Mouse (Mus musculus): ENCODE data around the gene Bcas1.

Gene Bcas1

DNA sequence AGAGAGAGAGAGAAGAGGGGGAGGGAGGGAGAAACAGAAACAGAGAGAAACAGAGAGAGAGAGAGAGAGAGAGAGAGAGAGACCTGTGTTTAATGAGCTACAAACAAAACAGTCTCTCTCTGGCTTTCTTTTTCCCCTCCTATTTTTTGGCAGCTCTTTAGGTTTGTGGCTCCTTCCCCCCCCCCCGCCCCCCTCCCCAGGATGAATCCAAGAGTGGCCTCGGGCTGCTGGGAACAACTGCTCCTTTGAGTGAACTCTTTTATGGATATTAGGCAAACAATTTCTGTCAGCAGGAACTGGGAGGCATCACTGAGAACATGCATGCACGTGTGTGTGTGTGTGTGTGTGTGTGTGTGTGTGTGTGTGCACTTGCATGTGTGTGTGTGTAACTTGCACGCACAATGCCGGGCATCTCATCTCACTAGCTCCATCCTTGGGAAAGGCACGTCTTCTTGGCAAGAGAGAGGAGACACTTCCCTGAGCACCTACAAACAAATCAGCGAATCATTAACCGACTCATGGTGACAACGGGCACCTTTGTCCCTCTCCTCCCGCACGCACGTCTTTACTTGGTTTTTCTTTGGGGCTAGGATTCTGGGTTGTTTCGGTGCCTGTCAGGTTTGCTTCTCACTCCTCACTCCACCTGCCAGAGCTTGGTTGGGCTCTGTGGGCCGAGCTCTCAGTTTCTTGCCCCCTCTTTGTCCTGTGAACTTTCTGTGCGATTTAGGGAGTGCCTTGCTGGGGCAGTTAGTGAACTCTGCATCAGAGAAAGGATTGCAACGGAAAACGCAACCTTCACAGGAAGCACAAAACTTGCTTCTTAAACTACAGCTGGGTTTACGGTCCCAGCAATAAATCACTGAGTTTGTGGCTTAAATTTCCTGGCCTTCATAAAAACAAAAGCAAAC lies 82.9 kb downstream of the Bcas1 start:
- DNase-seq = no peak

DNA sequence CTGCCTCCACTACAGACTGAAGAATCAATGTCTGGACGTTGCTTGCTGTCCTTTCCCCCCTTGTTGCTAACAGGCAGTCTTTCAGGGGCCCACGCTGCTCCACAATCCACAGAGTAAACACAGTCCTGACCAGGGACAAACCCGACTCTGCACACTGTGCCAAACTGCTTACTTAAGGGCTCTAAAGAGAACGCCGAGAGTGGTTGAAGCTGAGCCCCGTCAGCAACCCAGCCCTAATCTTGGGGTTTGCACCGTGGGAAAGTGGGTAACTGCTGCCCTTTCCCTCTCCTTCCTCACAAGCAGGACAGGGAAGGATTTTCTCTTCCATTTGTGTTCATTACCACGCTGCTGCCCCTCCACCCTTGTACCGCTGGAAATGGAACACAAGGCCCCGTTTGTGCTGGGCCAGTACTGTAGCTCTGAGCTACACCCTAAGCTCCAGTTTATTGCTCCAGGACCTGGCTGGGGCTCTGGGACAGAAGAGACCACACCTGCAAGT lies 83.8 kb downstream of the Bcas1 start:
- no peak for DNase-seq

DNA sequence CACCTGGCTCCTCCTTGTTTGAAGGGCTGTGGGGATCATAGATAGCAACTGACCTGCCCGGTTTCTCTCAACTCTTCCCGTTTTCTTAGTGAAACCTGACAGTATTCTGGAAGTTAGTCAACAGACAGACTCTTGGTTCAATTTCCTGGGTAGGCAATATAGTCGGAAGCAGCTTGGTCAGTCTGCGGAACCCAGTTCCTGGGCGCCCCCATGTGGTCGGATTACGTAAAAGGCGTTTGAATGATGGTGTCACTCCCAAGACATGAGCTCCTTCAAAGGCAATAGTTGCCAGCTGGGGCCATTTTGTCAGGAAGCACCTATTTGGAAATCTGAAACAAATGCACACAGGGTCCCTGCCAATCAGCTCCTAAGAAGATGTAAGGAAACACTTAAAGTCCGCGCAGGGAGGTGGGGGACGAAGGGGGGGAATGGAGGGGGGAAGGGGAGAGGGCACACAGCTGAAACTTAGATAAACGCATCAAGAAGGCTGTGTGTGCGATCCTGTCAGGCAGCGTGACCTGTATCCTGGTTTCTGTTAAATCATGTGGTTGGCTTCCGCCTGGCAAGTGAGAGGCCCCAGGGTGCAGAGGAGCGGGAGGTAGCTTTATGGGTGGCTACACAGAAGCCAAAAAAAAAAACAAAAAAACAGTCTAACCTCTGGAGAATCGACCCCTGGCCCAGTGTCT lies 84.4 kb downstream of the Bcas1 start:
- DNase-seq = peak; percentile 19

DNA sequence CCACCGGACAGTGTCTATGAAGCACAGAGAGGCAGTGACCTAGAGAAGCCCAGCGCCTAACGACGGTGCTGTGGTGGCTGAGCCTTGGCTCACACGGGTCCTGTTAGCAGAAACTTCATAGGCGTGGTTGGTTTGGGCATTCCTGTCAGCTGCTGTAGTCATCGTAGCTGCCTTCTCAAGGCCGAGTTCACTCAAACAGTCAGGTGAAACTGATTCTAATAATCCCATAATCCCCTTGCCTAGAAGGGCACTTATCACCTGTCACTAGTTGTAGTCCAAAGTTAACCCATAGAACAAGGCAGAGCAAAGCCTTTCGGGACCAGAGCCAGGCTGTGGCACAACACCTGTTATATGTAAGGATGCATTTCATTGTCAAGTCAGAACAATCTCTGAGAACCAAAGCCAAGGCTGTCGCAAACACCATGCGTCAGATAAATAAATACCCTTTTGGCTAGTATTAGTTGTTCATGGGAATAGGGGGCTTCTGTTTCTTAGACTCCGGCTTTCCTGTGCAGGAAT lies 85.3 kb downstream of the Bcas1 start:
- DNase-seq = no peak

DNA sequence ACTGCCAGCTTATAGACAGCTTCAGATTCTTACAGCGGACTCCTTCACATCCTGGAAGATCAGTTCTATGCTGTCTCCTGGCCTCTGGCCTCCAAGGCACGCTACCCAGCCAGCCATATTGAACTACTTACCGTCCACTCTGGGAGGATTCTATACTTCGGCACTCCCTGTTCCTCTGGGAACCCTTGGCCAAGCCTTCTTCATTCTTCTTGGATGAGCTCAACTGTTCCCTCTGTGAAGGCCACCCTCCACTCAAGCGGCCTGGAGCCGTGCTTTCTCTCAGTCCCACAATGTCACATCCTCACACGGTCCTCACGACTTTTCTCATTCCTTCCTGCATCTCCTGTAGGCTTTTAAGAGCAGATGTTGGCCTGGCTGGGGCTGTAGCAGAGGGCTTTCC lies 86.5 kb downstream of the Bcas1 start:
- DNase-seq = no peak

DNA sequence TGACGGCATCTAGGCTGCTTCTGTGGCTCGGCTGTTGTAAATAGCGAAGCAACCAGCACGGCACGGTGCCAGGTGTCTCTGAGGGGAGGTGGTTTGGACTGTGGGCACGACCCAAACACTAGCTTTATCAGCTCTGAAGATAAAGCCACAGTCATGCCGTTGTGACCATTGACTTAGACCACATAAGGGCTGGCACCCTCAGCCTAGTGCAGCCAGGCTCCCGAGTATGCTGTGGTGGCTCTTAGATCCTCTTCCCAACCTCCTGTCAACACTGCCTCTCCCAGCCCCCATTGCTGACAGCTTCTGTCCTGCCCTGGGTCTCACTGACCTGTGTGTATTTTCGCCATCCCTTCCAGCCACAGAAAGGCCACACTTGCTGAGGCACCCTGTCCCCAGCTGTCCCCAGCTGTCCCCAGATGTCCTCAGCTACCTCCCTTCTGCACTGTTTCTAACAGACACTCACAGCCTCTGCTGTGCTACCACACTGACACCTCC lies 91.3 kb downstream of the Bcas1 start:
- DNase-seq = no peak

DNA sequence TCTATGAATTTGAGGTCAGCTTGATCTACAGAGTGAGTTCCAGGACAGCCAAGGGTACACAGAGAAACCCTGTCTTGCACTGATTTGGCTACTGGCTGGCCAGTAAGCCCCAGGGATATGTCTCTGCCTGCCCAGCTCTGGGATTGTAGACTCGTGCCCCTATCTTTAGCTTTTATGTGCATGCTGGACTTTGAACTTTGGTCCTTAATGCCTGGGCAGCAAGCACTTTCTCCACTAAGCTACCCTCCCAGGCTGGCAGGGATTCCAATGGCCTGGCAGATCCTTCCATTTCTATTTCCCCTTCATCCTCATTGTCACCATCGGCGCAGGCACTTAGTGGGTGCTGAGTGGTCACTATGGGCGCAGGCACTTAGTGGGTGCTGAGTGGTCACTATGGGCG lies 92.5 kb downstream of the Bcas1 start:
- DNase-seq = no peak

DNA sequence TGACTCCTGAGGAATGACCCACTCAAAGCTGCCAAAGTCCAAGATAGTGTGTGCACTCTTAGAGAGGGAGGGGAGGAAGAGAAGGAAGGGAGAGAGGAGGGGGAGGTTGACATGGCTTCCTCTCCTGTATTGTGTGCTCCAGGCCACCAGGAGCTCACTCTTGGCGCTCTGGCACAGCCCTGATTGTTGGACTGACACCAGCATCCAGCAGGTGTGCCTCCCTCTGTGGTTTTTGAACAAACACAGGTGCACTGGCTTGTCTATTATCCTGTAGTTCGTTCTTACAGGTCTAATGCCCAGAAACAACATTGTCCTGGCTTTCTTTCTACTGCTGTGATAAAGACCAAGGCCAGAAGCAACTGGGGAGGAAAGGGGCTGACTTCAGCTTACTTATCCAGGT lies 95.8 kb downstream of the Bcas1 start:
- no peak for DNase-seq

DNA sequence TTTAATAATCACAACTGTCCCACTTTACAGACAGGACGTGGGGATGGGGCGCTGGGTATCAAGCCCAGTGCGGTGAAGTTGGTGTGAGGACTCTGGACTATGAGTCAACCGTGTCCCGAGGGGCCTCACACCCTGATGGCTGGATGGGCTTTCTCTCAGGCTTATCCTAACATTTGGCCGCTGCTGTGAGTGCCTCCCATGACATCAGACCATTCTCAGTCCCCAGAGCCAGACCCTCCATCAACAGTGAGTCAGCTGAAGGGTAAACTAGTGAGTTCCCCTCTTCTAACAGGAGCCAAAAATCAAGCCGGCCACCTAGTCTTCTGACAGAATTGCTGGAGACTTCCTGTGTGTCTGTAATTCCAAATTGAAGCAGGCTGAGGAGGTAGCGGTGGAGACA lies 97.2 kb downstream of the Bcas1 start:
- no peak for DNase-seq

DNA sequence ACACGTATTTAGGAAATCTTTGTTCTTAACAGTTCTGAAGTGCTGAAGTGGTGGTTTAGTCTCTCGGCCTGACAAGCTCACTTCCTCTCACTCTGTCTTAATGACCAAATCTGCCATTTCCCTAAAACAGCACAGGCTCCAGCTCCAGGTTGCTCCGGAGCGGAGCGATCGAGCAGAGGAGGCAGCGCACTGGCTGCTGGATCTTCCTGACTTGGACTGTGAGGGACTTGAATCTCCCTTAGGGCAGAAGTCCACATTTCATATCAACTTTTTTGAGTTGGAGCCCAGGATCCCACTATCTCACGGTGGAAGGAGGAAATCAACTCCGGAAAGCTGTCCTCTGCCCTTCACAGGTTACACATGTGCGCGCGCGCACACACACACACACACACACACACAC lies 97.7 kb downstream of the Bcas1 start:
- DNase-seq = no peak

DNA sequence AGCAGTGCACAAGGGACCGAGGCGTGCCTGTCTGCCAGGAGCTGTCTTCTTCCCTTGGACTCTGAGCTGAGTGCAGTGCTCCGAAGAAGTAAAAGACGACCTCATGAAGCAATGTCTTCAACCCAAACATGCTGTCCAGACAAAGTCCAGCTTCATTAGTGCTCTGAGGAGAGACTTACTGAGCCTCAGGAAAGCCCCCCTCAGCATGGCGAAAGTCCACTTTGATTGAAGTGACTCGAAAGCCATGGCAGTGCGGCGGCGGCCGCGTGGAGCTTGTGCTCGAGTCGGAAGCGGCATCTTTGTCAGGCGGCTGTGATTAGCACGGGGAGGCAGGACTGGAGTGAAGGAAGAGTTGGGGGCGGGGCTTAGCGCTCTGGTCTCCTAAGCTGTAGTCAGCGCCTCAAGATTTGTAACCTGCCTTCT lies 103.7 kb downstream of the Bcas1 start:
- DNase-seq = no peak

DNA sequence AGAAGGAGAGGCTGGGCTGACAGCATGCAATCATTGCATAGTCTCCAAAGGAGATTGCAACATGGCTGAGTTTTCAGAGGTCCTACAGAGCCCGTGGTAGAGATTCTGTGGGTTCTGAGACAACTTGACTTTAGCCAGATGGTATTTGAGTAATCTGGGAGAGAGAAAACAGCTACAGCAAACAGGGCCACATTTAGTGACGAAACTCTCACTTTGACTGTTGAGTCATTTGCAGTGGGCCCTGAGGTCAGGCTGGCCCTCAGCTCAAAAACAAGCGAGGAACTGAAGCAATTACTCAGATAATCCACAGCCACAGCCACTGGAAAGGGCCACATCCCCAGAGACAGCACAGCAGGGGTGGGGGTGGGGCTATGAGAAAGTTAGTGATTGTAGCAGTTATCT lies 105.6 kb downstream of the Bcas1 start:
- DNase-seq = no peak

DNA sequence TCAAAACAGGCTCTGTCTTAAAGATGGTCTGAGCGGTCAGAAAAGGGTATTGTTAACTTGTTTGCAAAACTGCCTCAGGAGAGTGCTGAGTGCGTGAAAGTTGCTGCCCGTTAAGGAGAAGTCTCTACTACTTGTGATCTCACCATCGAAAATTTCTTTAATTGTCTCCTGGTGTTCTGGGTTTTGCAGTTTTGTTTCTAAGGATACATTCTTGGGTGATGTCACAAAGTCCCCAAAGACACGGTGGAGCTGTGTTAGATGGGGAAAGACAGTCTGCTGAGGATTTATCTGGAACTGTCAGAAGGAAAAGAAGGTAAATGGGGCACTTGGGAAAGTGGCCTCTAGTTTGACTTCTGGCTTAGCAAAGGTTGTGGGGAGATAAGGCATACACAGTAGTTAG lies 106.1 kb downstream of the Bcas1 start:
- DNase-seq = no peak

DNA sequence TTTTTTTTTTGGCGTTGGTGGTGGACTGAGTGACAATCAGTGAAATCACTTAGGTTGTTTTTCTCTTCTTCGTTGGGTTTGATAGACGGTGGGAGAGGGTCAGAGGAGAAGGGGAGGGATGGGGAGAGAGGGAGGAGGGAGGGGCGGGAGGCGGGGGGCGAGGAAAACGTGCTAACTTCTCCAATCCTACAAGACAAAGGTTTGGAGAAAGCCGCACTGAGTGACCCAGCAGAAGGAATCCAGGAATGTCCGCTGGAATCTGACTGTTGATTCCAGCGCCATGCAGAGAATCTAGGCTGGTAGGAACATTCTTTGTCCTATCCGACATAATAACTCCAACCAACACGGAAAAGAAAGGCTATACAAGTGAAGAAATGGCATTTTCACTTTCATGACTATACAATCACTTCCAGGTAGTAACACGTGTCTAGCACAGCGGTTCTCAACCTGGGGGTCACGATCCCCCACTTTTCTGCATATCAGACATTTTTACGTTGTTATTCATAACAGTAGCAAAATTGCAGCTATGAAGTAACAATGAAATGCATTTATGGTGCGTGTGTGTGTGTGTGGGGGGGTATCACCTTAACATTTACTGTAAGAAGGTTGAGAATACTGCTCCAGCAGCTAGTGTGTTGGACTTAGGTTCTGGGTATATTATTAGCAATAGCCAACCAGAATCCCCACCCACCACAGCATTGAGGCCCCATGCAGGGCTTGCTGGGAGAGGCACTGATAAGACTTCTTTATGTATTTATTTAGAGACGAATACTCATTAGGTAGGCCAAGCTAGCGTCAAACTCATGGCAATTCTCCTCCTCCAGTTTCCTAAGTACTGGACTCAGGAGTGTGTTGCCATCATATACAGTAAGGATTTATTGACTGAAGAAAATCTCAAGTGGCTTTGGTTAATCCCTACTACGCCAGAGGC lies 107.8 kb downstream of the Bcas1 start:
- DNase-seq = no peak

DNA sequence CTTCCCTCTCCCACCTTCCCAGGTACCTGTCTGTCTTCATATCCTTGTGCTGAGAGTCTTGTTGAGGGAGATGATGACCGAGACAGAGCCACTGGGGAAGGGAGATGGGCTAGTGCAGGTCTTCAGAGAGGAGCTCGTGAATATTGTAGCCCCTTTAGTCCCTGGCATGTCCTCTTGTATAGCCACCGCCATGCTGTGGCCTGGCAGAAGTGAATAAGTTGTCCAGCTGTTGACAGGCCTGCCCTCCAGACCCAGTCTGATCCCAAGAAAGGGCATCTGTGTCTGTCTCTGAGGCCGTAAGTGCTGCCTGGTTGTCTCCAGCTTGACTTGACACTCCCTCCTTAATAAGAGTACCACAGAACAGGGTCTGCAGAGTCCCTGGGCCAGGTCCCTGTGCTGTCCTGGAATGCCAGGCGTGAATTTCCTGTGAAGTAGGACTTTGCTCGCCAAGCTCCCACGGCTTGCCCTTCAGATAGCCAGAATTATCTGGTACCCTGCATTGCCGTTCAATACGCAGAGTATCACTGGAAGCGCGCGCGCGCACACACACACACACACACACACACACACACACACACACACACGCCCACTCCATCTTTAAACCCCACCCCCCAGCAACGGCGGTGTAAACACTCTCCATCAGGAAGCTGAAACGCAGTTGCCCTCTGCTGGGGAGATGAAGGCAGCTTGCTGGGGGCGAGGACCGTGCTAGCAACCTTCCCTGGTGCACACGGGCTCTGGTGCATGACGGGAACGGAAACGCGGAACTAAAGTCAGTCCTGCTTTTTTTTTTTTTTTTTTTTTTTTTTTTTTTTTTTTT lies 108.7 kb downstream of the Bcas1 start:
- DNase-seq = peak; percentile 83

DNA sequence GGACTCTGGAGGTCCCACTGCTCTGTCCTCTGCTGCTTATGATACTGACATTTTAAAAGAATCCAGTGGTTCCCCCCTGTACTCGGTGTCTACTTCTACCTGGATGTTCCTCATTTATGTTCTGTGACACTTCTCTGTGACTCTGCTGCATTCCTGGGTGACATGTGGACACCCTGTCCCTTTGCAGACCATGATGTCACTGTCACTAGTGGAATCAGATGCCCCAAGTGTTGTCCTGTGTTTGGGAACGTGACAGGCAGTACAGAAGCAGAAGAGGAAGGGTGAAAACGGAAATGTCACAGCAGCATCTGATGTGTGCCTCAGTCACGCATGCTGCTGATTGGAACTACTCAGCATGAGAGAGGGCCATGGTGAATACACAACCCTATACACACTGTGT lies 110.9 kb downstream of the Bcas1 start:
- DNase-seq = no peak

DNA sequence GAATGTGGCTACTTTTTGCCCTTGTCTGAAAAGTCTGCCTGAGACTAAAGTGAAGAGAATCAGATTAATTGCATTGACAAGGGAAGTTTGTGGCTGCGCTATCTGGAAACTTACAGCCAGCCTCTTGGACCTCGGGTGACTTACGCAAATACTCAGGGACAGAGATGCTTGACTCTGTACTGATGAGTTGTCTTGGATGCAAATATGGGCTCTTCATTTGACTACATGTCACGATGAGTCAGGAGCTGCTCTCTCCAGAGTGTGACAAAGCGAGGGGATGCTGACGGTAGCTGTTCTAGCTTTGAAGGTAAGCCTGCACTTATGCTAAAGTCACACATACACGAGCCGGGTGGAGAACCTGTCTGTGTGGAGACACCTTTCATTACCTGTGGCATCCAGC lies 111.3 kb downstream of the Bcas1 start:
- DNase-seq = no peak

DNA sequence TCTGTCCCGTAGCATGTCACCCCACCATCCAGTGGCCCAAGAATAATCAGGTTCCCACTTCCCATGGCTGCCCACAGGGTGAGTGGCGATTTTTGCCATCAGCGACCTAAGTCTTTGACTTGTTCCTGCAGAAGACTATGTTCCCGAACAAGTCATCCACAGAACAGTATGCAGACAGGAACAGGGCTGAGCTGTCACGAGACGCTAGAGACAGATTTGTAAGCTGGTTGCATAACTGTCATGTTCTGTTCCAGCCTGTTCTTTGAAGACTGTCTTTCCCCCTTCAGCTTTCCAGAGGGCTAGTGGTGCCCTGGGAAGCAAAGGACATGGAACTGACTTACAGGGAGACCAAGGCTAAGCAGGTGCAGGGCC lies 116.7 kb downstream of the Bcas1 start:
- DNase-seq = no peak

DNA sequence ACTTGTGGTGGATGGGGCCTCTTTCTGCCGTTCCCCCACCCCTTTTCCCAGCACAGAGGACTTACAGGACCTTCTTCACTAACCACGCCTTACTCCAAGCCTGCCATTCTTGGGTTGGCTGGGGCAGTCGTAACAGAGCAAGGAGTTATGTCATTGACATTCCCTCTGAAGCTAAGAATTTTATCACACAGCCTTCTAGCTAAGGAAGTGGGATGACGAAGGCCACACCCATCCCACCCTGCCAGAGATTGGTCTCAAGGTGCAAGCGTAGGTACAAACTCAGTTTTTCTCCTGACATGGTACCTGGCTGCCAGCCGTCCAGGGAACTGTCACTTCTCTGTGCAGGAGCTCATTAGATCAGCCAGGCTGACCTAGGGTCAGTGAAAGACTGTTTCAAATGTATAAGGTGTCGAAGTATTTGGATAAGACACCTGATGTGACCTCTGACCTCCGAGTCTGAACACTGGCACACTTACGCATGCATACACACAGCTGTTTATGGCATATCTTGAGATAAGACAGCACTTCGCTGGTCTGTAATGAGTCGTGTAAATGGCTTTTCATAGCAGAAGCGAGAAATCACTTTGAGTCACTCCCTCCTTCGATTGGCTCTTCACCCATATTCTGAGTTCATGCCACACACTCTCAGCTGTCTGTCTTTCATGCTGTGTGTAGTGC lies 117.2 kb downstream of the Bcas1 start:
- no peak for DNase-seq

DNA sequence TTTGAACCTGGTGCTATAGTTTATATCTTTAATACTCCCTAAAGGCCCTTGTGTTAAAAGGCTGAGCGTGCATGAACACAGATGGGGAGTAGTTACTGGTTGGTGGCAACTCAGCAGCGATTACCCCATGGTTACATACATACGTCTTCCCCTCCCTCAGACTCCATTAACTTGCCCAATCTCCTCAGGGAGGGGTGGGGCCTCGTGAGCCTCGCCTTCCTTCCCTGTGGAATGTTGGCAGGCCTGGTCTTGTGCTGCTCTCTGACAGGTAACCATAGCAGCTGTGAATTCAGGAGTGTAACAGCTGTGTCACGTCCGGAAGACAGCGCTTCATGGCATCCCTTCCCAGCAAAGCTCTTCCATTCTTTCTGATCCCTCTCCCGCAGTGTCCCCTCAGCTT lies 118.7 kb downstream of the Bcas1 start:
- DNase-seq = no peak
